Mouse (Mus musculus) liver, adult 2 months (tissue): ENCODE measurements around the gene Rad51b.

ENCODE experiments used
- CTCF ChIP-seq: fragments of 200-500 bp; IDR thresholded peaks from 2 replicates; pipeline ENCODE4 v1.5.1; 2011; ENCODE audit warnings: low read depth, low read length, control low read depth
- POLR2A ChIP-seq: fragments of 200-500 bp; IDR thresholded peaks from 2 replicates; pipeline ENCODE4 v1.6.1; 2011; ENCODE audit warnings: low read length, control low read depth; ENCODE audit not compliant: insufficient read depth; ENCODE audit errors: extremely low read depth

- no peak for TF ChIP-seq CTCF
- no peak for TF ChIP-seq POLR2A
Observed at GRCm38 (mm10) chr12:79488590-79489242, 191.6 kb downstream of the Rad51b start.
